Mouse (Mus musculus) kidney, postnatal 14 days (tissue): ENCODE measurements around the gene 2610507B11Rik.

ENCODE experiments used
- DNase-seq: peaks from one replicate; pipeline ENCODE4 v3.0.0; 2022; ENCODE audit warnings: mixed read lengths

2610507B11Rik gene

DNA sequence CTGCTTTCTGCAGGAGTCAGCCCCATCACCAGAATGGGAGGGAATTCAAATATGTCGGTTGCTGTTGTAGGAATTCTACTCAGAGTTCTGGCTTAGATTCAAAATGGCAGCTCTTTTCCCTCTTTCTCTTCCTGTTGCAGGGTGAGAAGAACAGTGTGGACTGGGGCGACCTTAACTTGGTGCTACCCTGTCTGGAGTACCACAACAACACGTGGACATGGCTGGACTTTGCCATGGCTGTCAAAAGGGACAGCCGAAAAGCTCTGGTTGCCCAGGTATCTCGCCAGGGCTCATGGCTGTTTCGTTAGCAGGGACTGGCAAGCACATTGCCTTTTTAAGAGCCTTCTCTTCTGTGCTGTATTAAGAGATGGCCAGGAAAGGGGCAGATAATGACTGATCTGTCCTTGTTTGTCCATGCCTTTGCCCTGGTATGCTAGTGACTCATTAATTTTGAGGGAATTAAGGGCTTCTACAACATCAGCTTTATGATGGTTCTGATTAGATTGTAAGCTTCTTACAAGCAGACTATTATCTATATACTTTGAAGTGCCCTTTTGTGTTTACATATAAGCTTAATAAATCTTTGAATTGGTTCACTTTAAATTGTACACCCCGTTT lies 27.7 kb downstream of the 2610507B11Rik start:
- no peak for DNase-seq

- DNase-seq, result no peak
These were observed 29.1 kb downstream of the 2610507B11Rik start, which contains the start of gene BC030499 for GRCm38 (mm10) chr11:78290654-78291053. TSS of gene BC030499 (plus strand) at chr11:78290841.

GRCm38 (mm10) chr11:78294585-78294984 lies 33.0 kb downstream of the 2610507B11Rik start:
- no peak for DNase-seq

GRCm38 (mm10) chr11:78300917-78301316 lies 39.4 kb downstream of the 2610507B11Rik start:
- DNase-seq, result no peak

GRCm38 (mm10) chr11:78301357-78302084 lies 40.0 kb downstream of the 2610507B11Rik start, which contains the start of gene Spag5:
TSS of gene Spag5 (plus strand) at chr11:78301529.
- DNase-seq, result peak; percentile 94

DNA sequence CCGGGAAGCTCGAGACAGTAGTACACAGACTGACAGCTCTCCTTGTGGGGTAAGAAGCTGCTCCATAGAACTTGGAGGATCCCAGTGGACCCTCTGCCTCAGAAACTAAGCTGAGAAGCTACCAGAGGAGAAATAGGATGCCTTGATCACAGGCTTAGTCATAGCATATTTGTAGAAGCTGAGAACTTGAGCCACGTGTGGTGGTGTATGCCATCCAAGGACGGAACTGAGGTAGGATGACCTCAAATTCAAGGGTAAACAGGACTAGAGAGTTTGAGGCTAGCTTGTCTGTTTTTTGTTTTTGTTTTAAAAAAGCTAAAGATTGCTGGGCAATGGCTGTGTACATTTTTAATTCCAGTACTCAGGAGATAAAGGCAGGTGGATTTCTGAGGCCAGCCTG lies 43.7 kb downstream of the 2610507B11Rik start:
- DNase-seq, result no peak

DNA sequence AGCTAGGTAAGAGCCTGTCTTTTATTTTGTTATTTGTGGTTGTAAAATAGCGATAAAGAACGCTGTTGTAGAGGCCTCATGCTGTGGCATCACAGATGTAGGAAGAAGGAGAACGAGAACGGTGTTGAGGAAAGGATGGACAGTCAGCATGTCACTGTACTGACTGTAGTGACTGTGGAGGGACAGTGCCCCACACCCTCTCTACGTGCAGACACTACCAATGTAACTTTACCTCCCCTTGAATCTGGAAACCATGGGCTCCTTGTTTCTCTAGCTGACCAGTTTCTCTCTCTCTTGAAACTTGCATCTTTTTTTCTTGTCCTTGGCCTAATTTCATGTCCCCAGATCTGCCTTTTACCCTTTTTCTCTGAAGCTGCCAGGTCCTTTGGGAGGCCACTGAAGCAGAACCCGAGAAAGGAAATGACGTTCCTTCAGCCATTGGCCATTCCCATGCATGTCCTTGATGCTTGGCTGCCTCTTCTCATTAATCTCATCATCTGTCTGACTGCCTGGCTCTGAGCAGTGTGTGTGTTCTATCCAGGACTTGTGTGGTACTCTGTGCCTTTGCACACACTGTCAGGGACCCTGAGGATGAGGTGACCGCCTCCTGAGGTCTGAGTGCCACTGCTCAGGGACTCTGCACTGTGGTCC lies 49.4 kb downstream of the 2610507B11Rik start:
- DNase-seq, result no peak

DNA sequence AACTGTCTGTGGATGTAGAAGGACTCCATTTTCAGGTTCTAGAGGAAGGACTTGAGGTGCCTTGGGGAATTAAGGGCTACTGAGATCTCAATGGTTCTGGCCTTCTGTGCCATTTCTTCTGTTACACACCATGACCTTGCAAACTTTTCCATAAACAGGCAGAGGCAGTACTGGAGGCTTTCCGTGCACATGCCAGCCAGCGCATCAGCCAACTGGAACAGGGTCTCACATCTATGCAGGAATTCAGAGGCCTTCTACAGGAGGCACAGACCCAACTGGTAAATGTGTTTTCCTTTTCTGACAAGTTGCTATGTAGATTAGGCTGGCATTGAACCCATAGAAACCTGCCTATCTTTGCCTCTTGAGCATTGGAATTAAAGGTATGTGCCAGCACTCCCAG lies 52.1 kb downstream of the 2610507B11Rik start:
- DNase-seq, result peak; percentile 43

GRCm38 (mm10) chr11:78318411-78318810 lies 56.9 kb downstream of the 2610507B11Rik start:
- DNase-seq, result no peak

DNA sequence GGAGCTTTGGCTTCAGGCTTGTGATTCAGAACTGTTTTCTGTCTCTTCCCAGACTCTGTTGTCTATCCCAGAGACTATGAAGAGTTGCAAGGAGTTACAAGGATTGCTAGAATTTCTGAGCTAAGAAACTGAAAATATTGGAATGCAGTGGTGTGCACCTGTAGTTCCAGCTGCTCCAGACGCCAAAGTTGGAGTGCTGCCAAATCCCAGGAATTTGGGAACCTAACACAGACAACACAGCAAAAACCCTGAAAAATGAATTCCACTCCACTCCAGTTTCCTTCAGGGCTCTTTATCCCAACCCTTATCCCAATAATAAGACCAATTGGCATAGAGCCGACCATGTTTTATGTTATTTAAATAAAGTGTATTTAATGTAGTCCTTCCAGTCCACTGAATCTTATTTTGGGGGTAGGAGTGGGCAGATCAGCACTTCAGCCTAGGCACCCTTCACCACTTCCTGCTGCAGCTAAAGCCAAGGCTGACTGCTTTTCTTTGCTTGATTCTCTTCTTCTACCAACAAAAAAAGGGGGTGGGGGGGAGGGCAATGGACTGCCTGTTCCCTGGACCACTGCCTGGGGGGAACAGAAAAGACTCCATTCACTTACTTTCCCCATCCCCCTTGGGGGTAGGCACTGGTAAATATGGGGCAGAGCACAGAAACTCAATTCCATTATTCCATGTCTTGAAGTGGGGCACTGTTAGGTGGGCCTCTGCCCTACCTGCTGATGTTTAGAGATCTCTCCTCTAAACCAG lies 60.7 kb downstream of the 2610507B11Rik start:
- DNase-seq, result no peak

GRCm38 (mm10) chr11:78322860-78323259 lies 61.3 kb downstream of the 2610507B11Rik start, which contains the start of gene Aldoc:
TSS of gene Aldoc (plus strand) at chr11:78322968.
- peak; percentile 93 for DNase-seq

DNA sequence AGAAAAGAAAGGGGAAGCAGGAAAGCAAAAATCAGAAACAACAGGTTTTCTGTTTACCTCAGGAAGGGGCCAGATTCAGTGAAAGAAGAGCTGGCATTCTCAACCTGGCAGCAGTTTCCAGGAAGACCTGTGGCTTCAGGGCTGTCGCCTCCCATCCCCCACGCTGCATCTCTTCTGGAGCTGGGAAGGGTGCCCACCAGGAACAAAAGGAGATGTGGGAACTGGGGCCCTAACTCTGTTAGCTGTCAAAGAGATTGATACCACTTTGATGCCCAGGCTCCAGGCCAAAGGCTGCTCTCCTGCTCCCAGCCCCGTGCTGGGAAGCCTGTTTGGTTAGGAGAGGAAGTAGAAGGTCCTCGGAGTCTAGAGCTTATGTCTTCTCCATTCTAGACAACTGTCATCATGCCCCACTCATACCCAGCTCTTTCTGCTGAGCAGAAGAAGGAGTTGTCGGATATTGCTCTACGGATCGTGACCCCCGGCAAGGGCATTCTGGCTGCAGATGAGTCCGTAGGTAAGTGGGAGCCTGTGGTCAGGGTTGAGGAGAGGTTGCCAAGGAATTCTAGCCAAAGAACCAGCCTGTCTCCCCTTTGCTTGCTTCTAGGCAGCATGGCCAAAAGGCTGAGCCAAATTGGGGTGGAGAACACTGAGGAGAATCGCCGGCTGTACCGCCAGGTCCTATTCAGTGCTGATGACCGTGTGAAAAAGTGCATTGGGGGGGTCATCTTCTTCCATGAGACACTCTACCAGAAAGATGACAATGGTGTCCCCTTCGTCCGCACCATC lies 62.6 kb downstream of the 2610507B11Rik start:
- no peak for DNase-seq

- DNase-seq, result no peak
These were observed 63.4 kb downstream of the 2610507B11Rik start for GRCm38 (mm10) chr11:78324965-78325364.

GRCm38 (mm10) chr11:78327215-78327614 lies 65.7 kb downstream of the 2610507B11Rik start:
- no peak for DNase-seq

GRCm38 (mm10) chr11:78327634-78328511 lies 66.3 kb downstream of the 2610507B11Rik start, which contains the start of gene Pigs:
TSS of gene Pigs (plus strand) at chr11:78328415.
- peak; percentile 98 for DNase-seq

DNA sequence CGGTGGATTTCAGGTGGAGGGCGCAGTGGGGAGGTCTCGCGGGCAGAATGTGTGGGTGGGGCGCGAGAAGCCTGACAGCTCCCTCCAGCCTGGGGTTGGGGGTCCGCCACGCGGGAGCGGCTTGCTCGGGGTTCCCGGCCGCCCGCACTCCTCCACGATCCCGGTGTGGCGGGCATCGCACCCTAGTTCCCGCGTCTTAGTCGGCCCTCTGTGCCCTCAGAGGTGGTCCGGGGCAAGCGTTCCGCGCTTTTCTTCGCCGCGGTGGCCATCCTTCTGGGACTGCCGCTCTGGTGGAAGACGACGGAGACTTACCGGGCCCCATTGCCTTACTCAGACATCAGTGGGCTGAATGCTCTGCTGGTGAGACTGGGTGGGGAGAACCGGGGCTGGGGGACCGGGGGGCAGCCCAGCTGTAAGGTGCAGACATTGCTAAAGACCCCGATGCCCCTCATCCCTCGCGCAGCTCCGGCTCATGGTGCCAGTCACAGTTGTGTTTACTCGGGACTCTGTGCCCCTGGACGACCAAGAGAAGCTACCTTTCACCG lies 67.0 kb downstream of the 2610507B11Rik start:
- no peak for DNase-seq

DNA sequence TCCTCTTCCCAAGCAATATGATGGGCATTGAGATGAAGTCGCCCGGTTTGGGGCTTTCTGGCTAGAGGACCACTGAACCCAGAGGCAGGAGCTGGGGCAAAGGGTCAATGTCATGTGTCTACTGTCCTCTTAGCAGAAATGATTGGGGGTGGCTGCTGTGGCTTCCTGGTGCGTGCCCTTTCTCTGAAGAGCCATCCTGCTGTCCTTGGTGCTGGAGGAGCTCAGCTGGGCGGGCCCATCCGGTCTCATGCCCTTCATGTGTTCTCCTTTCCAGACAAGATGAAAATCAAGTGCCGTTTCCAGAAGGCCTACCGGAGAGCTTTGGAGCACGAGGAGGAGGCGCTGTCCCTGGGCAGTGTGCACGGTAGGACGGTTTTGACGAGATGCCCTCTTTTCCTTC lies 71.1 kb downstream of the 2610507B11Rik start:
- DNase-seq, result no peak

DNA sequence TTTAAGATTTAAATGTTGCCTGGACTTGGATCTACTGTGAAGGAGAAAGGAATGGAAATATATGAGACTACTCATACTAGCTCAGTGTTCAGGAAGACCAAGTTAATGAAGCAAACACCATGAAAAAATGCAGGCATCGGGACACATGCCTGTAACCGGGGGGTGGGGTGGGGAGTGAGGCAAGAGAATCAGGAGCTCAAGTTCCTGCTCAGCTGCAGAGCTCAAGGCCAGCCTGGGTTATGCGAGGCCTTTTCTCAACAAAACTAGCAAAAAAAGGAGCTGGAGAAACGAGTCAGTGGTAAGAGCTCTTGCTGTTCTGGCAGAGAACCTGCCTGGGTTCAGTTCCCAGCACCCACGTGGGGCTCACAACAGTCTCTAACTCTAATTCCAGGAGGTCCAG lies 72.4 kb downstream of the 2610507B11Rik start:
- no peak for DNase-seq

DNA sequence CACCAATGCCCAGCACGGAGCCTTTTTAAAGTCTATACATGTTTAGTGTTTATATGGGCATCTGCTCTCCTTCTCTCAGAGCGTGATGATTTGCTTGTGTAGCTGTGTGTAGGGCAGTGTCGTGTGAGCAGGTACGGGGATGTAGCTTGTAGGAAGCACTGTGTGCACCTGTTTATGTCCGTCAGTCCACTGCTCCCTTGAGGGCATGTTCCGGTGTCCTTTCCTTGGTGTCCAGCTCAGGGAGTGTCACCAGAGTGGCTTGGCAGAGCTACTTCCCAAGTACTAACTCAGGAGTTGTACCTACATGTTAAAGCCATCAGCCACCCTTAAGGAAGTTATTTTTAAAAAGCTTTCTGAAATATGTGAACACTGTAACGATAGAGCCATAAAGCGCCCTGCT lies 75.5 kb downstream of the 2610507B11Rik start:
- no peak for DNase-seq
